25 mouse cellular contexts compared by ENCODE assay signal in the genomic region with DNA sequence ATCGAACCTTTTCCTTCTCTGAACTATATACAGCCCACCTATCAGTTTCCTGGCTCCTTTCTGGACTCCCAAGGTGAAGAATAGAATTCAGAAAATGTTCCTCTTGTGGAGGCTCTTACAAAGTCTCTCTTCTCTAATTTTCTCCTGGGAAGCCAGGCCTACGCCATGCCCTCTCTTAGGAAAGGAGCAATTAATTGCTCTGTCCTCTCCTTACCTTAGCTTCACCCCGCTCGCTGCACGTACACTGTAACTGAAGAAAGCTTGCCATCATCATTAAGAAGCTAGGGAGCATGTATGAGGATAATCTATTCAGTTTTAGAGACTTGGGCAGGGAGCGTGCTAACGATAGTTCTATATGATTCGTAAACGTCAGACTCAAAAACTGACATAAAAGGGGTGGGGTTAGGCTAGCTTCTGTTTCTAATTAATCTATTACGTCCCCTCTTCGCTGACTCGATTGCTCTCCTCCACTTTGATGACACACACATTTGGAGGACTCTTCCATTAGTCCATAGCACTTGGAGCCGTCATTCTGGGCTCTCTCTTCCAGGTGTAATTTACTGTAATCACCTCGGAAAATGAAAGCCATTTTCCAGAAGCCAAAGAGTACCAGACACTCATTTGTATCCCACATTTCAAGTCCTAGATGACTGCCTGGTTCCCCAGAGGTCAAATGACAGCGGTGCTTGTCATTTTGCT. TPM values are rescaled to one million over a fixed set of nuclear protein-coding genes. Genes with fewer than 3 reads are reported as not detected.
DNase-seq lines count a peak whose midpoint lies in the region; ATAC-seq and TF ChIP-seq lines count a peak whose summit lies in the region.
"Had no signal": no experiment of that assay in that cellular context is flagged by ENCODE, and none has a peak within 500 bp of the region (broad histone marks: within the 10 kb centered on the region; RNA-seq: fewer than 3 reads in every experiment).

No protein-coding gene starts in this region.

- no peak overlapping the region for H3K9ac ChIP-seq in hindbrain, embryonic 13.5 days
- no peak overlapping the region for H3K9ac ChIP-seq in hindbrain, postnatal 0 days (replicated peaks; ENCODE audit: low read length)
- H3K9ac ChIP-seq in neural tube, embryonic 11.5 days (ENCODE audit: low read length): no peak overlapping the region
- no peak overlapping the region for H3K9ac ChIP-seq in neural tube, embryonic 15.5 days (replicated peaks)
- H3K9ac ChIP-seq in embryonic facial prominence, embryonic 14.5 days (ENCODE audit: low read depth, low read length): no peak overlapping the region
- H3K9ac ChIP-seq in midbrain, embryonic 16.5 days (ENCODE audit: low read depth, low read length): no peak overlapping the region
- H3K9ac ChIP-seq: embryonic facial prominence, embryonic 15.5 days; limb, embryonic 13.5 days; liver, embryonic 13.5 days; neural tube, embryonic 13.5 days had no signal

- no peak for DNase-seq in hindbrain, postnatal 0 days (ENCODE audit: low spot score)
- DNase-seq in neural tube, embryonic 11.5 days (ENCODE audit: low spot score): peak; percentile 21
- DNase-seq in embryonic facial prominence, embryonic 14.5 days (ENCODE audit: low spot score): no peak
- no peak for DNase-seq in left cerebral cortex, postnatal 25 days (ENCODE audit: low spot score in 2 of 2)
- DNase-seq: adrenal gland, postnatal 10 days; cerebellum, adult 2 months; cerebellum, postnatal 36 days; gastrocnemius, postnatal 10 days; heart, adult 11 months; kidney, adult 8-10 months; kidney, postnatal 25 days; liver, embryonic 13.5 days; lung, adult 2 months; right cerebral cortex, postnatal 4 days; thymus, postnatal 14 days had no signal

- intact Hi-C loops in left cerebral cortex, postnatal 25 days (cut with DNase I): no loop called here

- TF ChIP-seq CTCF in hindbrain, postnatal 0 days (IDR thresholded peaks at IDR 0.05; ENCODE audit: low read depth): no peak

- peaks cover 13% of the 10 kb centered on the region for H3K4me1 ChIP-seq in hindbrain, embryonic 13.5 days (replicated peaks)
- no peaks in the 10 kb centered on the region; the same call in 1 of the 2 replicates for H3K4me1 ChIP-seq in hindbrain, postnatal 0 days (ENCODE audit: insufficient read depth, low read length)
- H3K4me1 ChIP-seq in neural tube, embryonic 11.5 days (ENCODE audit: control insufficient read depth, insufficient read depth, low read length): no peaks in the 10 kb centered on the region
- H3K4me1 ChIP-seq in neural tube, embryonic 15.5 days: no peaks in the 10 kb centered on the region
- H3K4me1 ChIP-seq in embryonic facial prominence, embryonic 14.5 days (ENCODE audit: control insufficient read depth, insufficient read depth, low read length): no peaks in the 10 kb centered on the region
- no peaks in the 10 kb centered on the region for H3K4me1 ChIP-seq in midbrain, embryonic 16.5 days (ENCODE audit: control insufficient read depth, insufficient read depth, low read length)
- H3K4me1 ChIP-seq: embryonic facial prominence, embryonic 15.5 days; limb, embryonic 13.5 days; liver, embryonic 13.5 days; megakaryocyte, embryonic 14.5 days had no signal

- H3K27ac ChIP-seq in hindbrain, embryonic 13.5 days: peak overlapping the region; percentile 40; the same call in 1 of the 2 replicates
- no peak overlapping the region for H3K27ac ChIP-seq in hindbrain, postnatal 0 days
- no peak overlapping the region for H3K27ac ChIP-seq in neural tube, embryonic 11.5 days (ENCODE audit: low read depth, low read length)
- no peak overlapping the region for H3K27ac ChIP-seq in neural tube, embryonic 15.5 days (replicated peaks)
- no peak overlapping the region for H3K27ac ChIP-seq in embryonic facial prominence, embryonic 14.5 days (replicated peaks; ENCODE audit: low read depth, low read length)
- no peak overlapping the region for H3K27ac ChIP-seq in midbrain, embryonic 16.5 days (ENCODE audit: low read length)
- H3K27ac ChIP-seq: embryonic facial prominence, embryonic 15.5 days; layer of hippocampus, adult 2 months; limb, embryonic 13.5 days; liver, embryonic 13.5 days; neural tube, embryonic 13.5 days had no signal

- H3K27me3 ChIP-seq in hindbrain, embryonic 13.5 days: no peaks in the 10 kb centered on the region
- H3K27me3 ChIP-seq in hindbrain, postnatal 0 days (ENCODE audit: insufficient read depth, low read length): no peaks in the 10 kb centered on the region
- H3K27me3 ChIP-seq in neural tube, embryonic 11.5 days (ENCODE audit: control insufficient read depth, insufficient read depth, low read length): no peaks in the 10 kb centered on the region
- H3K27me3 ChIP-seq in neural tube, embryonic 15.5 days (replicated peaks): no peaks in the 10 kb centered on the region
- H3K27me3 ChIP-seq in embryonic facial prominence, embryonic 14.5 days (replicated peaks; ENCODE audit: control insufficient read depth, insufficient read depth, low read length): no peaks in the 10 kb centered on the region
- no peaks in the 10 kb centered on the region for H3K27me3 ChIP-seq in midbrain, embryonic 16.5 days (ENCODE audit: control insufficient read depth, insufficient read depth, low read depth, low read length)
- H3K27me3 ChIP-seq: embryonic facial prominence, embryonic 15.5 days; limb, embryonic 13.5 days; liver, embryonic 13.5 days; neural tube, embryonic 13.5 days had no signal

- no peaks in the 10 kb centered on the region for H3K9me3 ChIP-seq in hindbrain, embryonic 13.5 days
- H3K9me3 ChIP-seq in hindbrain, postnatal 0 days (ENCODE audit: low read length): no peaks in the 10 kb centered on the region
- no peaks in the 10 kb centered on the region for H3K9me3 ChIP-seq in neural tube, embryonic 11.5 days (ENCODE audit: control insufficient read depth, low read length)
- H3K9me3 ChIP-seq in neural tube, embryonic 15.5 days (replicated peaks): no peaks in the 10 kb centered on the region
- H3K9me3 ChIP-seq in embryonic facial prominence, embryonic 14.5 days (ENCODE audit: control insufficient read depth, low read length): no peaks in the 10 kb centered on the region
- no peaks in the 10 kb centered on the region for H3K9me3 ChIP-seq in midbrain, embryonic 16.5 days (replicated peaks; ENCODE audit: control insufficient read depth, low read length, poor library complexity, severe bottlenecking)
- H3K9me3 ChIP-seq: embryonic facial prominence, embryonic 15.5 days; limb, embryonic 13.5 days; liver, embryonic 13.5 days; neural tube, embryonic 13.5 days had no signal

- 60% methylated on average over 15 of the region's 15 CpGs for WGBS in hindbrain, embryonic 13.5 days
- WGBS in hindbrain, postnatal 0 days: 71% methylated on average over 15 of the region's 15 CpGs
- WGBS in neural tube, embryonic 11.5 days: 69% methylated on average over 15 of the region's 15 CpGs
- 68% methylated on average over 15 of the region's 15 CpGs for WGBS in neural tube, embryonic 15.5 days
- 33% methylated on average over 15 of the region's 15 CpGs for WGBS in embryonic facial prominence, embryonic 14.5 days
- WGBS in midbrain, embryonic 16.5 days: 54% methylated on average over 15 of the region's 15 CpGs

- H3K4me2 ChIP-seq in hindbrain, embryonic 13.5 days: no peak overlapping the region
- H3K4me2 ChIP-seq in hindbrain, postnatal 0 days (ENCODE audit: low read depth, low read length): no peak overlapping the region
- H3K4me2 ChIP-seq in neural tube, embryonic 11.5 days (ENCODE audit: low read depth): no peak overlapping the region
- no peak overlapping the region for H3K4me2 ChIP-seq in neural tube, embryonic 15.5 days
- no peak overlapping the region for H3K4me2 ChIP-seq in embryonic facial prominence, embryonic 14.5 days (ENCODE audit: low read depth, low read length)
- no peak overlapping the region for H3K4me2 ChIP-seq in midbrain, embryonic 16.5 days (ENCODE audit: low read length)
- H3K4me2 ChIP-seq: embryonic facial prominence, embryonic 15.5 days; heart, embryonic 11.5 days; limb, embryonic 13.5 days; liver, embryonic 13.5 days; neural tube, embryonic 13.5 days had no signal

- ATAC-seq in hindbrain, embryonic 13.5 days (ENCODE audit: low FRiP score): 0 out of 2 replicates have a peak, but pooled peaks have one; percentile 33
- ATAC-seq in hindbrain, postnatal 0 days: no peak
- ATAC-seq in neural tube, embryonic 11.5 days (ENCODE audit: insufficient read depth, low FRiP score, low TSS enrichment): no peak
- ATAC-seq in neural tube, embryonic 15.5 days (ENCODE audit: low FRiP score): no peak
- peak; percentile 55; the same call in 1 of the 2 replicates for ATAC-seq in embryonic facial prominence, embryonic 14.5 days (ENCODE audit: low read depth)
- ATAC-seq in midbrain, embryonic 16.5 days: 0 out of 2 replicates have a peak, but pooled peaks have one; percentile 25
- ATAC-seq in CD4-positive, CD25-positive, alpha-beta regulatory T cell, adult 4 months: no peak

- H3K36me3 ChIP-seq in hindbrain, embryonic 13.5 days: no peaks in the 10 kb centered on the region
- no peaks in the 10 kb centered on the region for H3K36me3 ChIP-seq in hindbrain, postnatal 0 days (ENCODE audit: insufficient read depth, low read length)
- H3K36me3 ChIP-seq in neural tube, embryonic 11.5 days (ENCODE audit: control insufficient read depth, insufficient read depth, low read length): no peaks in the 10 kb centered on the region
- H3K36me3 ChIP-seq in neural tube, embryonic 15.5 days: no peaks in the 10 kb centered on the region
- H3K36me3 ChIP-seq in embryonic facial prominence, embryonic 14.5 days (ENCODE audit: control insufficient read depth, insufficient read depth, low read length): no peaks in the 10 kb centered on the region
- no peaks in the 10 kb centered on the region for H3K36me3 ChIP-seq in midbrain, embryonic 16.5 days (ENCODE audit: control insufficient read depth, insufficient read depth, low read length)
- H3K36me3 ChIP-seq: embryonic facial prominence, embryonic 15.5 days; limb, embryonic 13.5 days; liver, embryonic 13.5 days; neural tube, embryonic 13.5 days had no signal

- no peak overlapping the region for H3K4me3 ChIP-seq in hindbrain, embryonic 13.5 days
- no peak overlapping the region for H3K4me3 ChIP-seq in hindbrain, postnatal 0 days (ENCODE audit: low read length)
- H3K4me3 ChIP-seq in neural tube, embryonic 11.5 days (ENCODE audit: low read depth, low read length): no peak overlapping the region
- no peak overlapping the region for H3K4me3 ChIP-seq in neural tube, embryonic 15.5 days (replicated peaks)
- no peak overlapping the region for H3K4me3 ChIP-seq in embryonic facial prominence, embryonic 14.5 days (ENCODE audit: low read depth, low read length)
- no peak overlapping the region for H3K4me3 ChIP-seq in midbrain, embryonic 16.5 days (ENCODE audit: low read depth, low read length)
- H3K4me3 ChIP-seq: embryonic facial prominence, embryonic 15.5 days; layer of hippocampus, adult 2 months; limb, embryonic 13.5 days; liver, embryonic 13.5 days; megakaryocyte, embryonic 14.5 days; neural tube, embryonic 13.5 days had no signal

RNA-seq across cellular contexts. Expression of a gene that starts 55.4 kb away (rescaled TPM):
- polyA plus RNA-seq in hindbrain, embryonic 13.5 days (2015; fragmentation: Nextera tagmentation; extraction: Ambion mirVana): 58.9 and 63.9 TPM in 2 replicates
- 51.2 and 55.9 TPM in 2 replicates for total RNA-seq in hindbrain, postnatal 0 days (2014; rRNA removed)
- 40.0 and 44.1 TPM in 2 replicates for polyA plus RNA-seq in hindbrain, postnatal 0 days (2015; fragmentation: Nextera tagmentation; extraction: Ambion mirVana)
- polyA plus RNA-seq in neural tube, embryonic 11.5 days (2014; fragmentation: Nextera tagmentation; extraction: Ambion mirVana): 101 and 107 TPM in 2 replicates
- polyA plus RNA-seq in neural tube, embryonic 15.5 days (2015; fragmentation: Nextera tagmentation; extraction: Ambion mirVana): 40.7 and 43.2 TPM in 2 replicates
- 17.0 and 23.4 TPM in 2 replicates for polyA plus RNA-seq in embryonic facial prominence, embryonic 14.5 days (2014; fragmentation: Nextera tagmentation; extraction: Ambion mirVana)
- 56.2 and 66.4 TPM in 2 replicates for polyA plus RNA-seq in midbrain, embryonic 16.5 days (2015; fragmentation: Nextera tagmentation; extraction: Ambion mirVana)
- polyA plus RNA-seq in CD4-positive, CD25-positive, alpha-beta regulatory T cell, adult 4 months (2017; shearing (Covaris generic)): not detected
- total RNA-seq in left cerebral cortex, postnatal 25 days (2021): 10 to 100 TPM; 12.9 to 13.3 TPM

Comparison
In these comparisons a context has a peak if more than half of its experiments do, and no peak if none do; other contexts are left out.
1. ATAC-seq: peak in hindbrain, embryonic 13.5 days (single experiment), embryonic facial prominence, embryonic 14.5 days (single experiment) and midbrain, embryonic 16.5 days (single experiment); none in hindbrain, postnatal 0 days (single experiment), neural tube, embryonic 11.5 days (single experiment), neural tube, embryonic 15.5 days (single experiment) and CD4-positive, CD25-positive, alpha-beta regulatory T cell, adult 4 months (single experiment).
2. RNA of a gene that starts 55.4 kb away (polyA plus RNA-seq): 101 to 107 TPM in neural tube, embryonic 11.5 days, 58.9 to 63.9 TPM in hindbrain, embryonic 13.5 days, 56.2 to 66.4 TPM in midbrain, embryonic 16.5 days, 40.7 to 43.2 TPM in neural tube, embryonic 15.5 days, 40.0 to 44.1 TPM in hindbrain, postnatal 0 days and 17.0 to 23.4 TPM in embryonic facial prominence, embryonic 14.5 days; not detected in CD4-positive, CD25-positive, alpha-beta regulatory T cell, adult 4 months; every median in the first group is over 10 times any median in the second.